Mouse (Mus musculus): ENCODE measurements around the gene Crhr2.

Crhr2 gene

DNA sequence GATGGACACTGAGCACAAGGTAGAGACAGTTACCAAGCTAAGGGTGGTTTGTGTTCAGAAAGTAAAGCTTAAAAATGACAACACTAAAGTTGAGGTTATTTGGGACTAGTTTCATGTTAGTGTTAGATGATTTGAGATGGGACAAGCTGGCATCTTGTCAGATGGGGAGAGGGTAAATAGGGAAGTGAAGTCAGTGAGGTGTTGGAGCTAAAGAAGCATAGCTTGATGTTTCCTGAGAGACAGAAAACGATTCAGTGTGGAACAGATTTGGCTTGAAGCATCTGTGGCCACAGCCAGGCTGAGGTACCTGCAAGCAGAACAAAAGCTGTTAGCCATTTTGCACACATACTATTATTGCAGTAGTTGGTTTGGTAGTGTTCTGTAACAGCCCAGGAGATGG lies 87.5 kb downstream of the Crhr2 start:
- DNase-seq (ENCODE audit: low read depth, low spot score) = no peak

GRCm38 (mm10) chr6:55044542-55044941 lies 88.3 kb downstream of the Crhr2 start:
- no peak for DNase-seq (ENCODE audit: low read depth, low spot score)

DNA sequence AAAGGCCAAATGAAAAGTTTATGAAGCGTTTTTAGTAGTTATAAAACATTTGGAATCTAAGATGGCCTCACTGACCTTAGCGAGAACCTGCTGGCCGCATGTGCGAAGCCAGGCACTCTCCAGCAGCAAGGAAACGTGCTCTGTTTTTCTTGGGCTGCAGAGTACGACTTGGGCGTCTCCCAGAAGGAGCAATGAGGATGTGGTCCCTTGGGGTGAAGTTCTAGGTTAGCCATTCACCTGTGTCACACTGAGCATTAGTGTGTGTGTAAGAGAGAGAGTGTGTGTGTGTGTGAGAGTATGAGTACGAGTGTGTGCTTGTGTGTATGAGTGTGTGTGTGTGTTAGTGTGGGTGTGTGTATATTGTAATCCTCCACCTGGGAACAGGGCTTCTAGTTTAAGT lies 89.6 kb downstream of the Crhr2 start:
- DNase-seq (ENCODE audit: low read depth, low spot score) = no peak
